Mouse (Mus musculus): ENCODE measurements around the gene Gm15128.
"Not testable (repeated sequence)": the region's sequence is repeated elsewhere in the genome, so short reads cannot be mapped to it uniquely, and the experiment has no call there.

Gm15128 gene

GRCm38 (mm10) chrX:147765691-147766090 lies at the start of gene Gm15128:
TSS of gene Gm15128 (plus strand) at chrX:147765991.
- DNase-seq (ENCODE audit: low spot score) = not testable (repeated sequence)

All from retina, embryonic 14.5 days (tissue).